Mouse (Mus musculus): ENCODE data around the gene Spred2.
A peak's percentile ranks its signal among the peaks of the same experiment; 100 is the strongest.

Spred2 gene

GRCm38 (mm10) chr11:19925976-19926842 lies 2.0 kb downstream of the Spred2 start:
- DNase-seq, result peak; percentile 43

DNA sequence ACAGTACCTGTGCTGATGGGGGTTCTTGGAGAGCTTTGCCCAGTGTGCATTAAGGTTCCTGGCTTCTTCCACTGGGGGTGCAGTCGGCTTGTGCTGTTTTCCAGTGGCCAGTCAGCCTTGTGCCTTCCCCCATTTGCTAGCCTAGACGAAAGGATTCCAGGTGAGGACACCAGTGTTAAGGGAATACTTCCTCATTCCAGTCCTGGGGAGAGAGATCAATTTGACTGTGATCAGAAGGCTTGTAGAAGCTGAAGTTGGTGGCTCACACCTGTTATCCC lies 2.6 kb downstream of the Spred2 start:
- no peak for DNase-seq

- DNase-seq, result no peak
These were observed 4.5 kb downstream of the Spred2 start for GRCm38 (mm10) chr11:19928633-19929032.

DNA sequence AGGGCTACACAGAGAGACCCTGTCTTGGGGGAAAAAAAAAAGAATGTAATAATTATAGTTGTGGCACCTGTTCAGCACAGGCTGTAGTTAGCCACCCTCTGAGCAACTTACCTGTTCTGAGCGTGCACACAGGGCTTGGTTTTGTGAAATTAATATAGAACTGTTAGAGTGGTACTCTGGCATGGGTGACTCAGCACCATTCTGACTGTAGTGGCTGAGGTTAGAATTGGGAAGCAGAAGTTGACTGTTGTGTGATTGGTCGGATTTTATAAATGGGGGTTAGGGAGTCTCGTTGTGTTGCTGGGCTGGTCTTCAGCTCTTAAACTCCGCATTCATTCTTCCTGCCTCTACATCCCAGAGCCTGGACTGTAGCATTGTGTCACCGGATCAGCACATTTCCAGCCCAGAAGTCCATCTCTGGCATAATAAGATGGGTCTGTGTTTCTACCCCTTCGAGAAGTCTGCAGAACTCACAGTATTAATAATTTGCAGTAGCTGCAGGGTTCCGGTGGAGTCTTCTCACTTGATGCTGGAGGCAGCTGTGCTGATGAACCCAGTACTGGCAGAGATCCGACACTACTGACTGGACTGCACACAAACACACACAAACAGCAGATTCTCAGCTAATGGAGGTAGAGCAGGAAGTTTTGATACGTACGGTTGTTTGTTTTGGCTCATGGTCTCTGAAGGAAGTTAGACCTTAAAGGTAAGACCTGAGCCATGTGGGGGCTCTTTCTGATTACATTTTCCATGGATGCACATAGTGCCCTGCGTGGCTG lies 5.1 kb downstream of the Spred2 start:
- no peak for DNase-seq

DNA sequence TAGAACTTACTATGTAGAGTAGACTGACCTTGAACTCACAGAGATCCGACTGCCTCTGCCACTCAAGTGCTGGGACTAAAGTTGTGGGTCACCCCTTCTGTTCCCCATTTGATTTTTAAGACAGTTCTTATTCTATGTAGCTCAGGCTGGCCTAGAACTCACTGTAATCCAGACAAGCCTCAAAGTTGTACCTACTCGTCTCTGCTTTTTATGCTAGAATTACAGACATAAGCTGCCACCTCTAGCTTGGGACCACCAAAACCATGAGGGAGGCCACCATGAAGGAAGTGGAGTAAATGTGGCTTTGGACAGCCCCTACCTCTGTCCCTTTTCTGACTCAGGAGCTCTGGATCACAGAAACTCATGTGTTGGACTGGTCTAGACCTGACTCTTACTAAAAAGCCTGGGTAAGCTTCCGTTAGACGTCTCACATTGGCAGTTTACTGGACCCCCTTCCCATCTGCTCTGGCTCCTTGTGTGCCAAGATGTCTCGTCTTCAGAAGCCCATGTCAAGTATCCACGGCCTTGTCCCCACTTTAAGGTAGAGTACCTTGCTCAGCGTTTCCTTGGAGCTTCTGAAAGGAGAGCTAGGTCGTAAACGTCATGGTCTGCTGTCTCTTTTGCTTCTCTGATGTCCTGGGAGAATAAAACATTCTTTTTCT lies 7.5 kb downstream of the Spred2 start:
- no peak for DNase-seq

DNA sequence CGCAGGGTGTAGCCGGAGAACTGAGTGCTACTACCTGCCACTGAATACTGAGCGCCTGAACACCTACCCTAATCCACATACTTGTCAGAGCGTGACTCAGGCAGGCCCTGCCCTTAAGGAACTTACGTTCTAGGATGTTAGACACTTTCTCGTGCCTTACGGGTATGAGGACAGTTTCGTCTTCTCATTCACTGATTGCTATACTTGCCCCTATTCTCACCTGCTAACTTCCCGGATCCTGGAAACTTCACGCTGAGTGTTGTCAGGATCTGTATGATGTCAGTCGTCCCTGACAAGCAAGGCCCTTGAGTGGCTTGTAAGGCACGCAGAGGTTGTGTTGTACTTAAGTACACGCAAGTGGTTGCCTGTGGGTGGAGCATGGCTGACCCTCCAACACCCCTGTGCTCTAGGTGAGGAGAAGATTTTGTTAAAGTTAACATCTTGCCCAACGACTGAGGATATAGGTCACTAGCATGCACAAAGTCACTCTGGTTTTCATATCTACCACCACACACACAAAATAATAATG lies 8.9 kb downstream of the Spred2 start:
- no peak for DNase-seq

DNA sequence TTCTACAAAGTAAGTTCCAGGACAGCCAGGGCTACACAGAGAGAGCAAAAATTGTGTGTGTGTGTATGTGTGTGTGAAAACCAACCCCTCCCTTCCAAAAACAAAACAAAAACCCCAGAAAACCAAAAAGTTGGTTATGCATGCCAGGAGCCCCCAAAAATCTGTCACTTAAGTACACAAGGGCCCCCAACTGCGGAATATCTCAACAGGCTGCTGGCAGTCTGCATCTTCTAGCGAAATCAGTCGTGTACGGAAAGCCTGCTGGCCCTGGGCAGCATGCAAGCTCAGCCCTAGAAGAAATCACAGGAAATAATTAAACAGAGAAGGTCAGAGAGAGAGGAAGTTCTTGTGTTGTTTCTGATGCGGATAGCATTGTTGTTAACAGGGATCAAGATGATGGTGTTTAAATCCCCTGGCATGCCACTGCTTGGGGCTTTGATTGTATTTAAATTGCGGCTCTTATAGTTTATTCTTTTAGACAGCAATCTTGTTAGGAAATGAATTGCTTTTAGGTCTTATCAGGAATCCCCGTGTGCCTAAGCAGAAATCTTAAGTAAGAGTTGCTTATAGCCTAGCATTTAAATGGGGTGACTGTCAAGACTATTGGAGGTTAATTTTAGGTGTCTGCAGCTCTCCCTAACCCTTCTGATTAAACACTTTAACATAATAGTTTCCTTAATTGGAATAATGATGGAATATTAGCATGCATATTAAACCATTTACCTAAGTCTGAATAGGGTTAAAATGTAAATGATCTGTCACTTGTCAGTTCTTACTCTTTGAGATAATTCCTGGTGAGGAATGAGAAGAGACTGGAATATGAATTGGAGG lies 11.6 kb downstream of the Spred2 start:
- no peak for DNase-seq

DNA sequence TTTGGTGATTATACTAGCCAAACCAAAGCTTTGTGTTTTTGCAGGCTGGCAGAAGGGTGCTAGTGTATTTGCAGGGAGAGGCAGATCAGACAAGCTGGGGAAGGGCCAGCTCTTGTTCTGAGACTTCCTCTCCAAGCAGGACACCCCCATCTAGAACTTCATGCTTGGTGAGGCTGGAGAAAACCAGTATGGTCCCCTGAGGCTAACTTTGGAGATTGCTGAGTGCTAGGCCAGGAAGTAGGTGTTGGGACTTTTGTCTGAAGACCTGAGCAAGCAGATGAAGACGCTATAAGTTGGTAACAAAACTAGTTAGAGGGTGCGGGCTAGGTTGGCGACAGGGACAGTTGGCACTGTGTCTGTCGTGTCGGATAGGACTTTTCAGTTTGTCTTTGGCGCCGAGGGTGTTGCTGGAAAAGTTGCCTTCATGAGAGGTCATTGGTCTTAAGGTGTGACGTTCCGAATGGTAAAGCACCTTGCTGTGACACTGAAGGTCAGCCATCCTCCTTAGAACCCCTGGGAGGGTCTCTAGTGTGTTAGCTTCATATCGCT lies 14.4 kb downstream of the Spred2 start:
- DNase-seq, result no peak

DNA sequence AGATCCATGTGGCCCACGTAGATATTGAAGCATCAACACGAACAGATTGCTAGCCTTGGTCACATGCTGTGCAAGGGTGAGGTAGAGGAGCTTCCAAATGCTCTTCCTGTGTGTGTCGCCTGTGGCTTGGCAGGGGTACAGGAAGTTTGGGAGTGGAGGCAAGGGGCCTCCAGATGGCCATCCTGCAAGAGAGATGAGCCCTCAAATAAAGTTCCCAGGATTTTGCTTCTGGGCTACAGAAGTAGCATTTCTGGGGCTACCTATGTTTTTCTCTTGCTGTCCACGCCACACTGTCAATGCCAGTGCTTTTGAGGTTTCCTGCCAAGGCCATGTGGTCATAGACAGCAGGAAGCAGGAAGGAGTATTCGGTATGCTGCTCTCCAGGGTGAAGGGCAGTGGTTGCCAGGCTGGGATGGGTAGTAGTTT lies 15.1 kb downstream of the Spred2 start:
- no peak for DNase-seq

DNA sequence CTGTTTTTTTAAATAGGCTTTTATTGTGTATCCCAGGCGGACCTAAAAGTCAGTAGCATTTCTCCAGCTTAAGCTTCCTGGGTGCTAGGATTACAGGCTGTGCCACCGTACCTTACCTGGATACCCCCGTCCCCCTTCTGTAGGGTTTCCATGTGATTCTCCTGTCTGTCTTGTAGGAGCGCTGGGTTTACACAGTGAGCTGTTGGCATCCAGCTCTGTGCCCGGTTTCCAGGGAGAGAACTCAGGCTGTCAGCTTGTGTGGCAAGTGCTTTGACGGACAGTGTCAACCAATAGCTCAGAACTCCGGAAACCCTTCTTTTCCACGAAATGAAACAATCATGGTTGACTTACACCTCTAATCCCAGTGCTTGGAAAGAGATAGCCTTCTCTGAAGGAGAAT lies 15.7 kb downstream of the Spred2 start:
- DNase-seq, result no peak

DNA sequence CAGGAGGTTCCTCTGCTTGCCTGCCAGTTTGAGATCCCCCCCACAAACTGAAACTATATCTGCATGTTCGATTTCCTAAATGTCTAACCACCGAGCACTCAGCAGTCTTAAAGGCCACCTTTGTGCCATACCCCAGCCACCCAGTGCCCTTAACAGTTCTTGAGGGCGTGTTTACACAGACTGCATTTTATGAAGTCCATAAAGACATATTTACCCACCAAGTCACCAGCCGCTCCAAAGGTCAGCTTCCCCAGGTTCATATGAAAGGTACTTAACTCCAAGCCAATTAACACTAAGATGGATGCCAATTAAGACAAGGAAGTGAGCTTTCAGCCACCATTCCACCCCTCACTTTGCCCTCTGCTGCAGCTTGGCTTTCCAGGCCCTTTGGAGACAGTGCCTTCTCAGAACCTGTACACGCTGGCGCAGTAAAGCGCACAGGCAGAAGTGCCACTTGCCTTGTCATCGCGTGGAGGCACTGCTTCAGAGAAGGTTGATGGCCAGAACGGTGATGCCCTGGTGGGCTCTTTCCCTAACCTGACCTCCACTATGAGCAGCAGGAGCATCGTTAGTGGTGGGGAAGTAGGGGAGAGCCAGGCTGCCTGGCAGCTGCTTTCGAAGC lies 17.1 kb downstream of the Spred2 start:
- DNase-seq, result no peak

DNA sequence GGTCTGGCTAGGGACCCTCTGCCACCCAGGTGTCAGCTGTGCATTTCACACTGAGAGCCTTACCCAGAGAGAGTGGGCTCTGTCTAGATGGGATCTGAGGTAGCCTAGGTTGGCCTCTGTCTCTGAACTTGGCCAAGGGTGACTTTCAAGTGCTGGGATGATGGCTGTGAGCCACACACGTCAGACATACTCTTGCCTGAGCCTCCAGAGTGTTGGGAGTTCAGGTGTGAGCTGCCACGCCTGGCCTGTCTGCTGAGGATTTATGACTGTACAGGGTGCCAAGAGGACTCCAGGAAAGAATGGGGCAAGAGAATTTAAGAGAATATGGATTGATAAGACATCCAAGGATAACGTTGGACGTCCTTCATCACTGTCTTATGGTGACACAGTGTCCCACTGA lies 17.8 kb downstream of the Spred2 start:
- no peak for DNase-seq

GRCm38 (mm10) chr11:19943753-19944152 lies 19.6 kb downstream of the Spred2 start:
- DNase-seq, result no peak

DNA sequence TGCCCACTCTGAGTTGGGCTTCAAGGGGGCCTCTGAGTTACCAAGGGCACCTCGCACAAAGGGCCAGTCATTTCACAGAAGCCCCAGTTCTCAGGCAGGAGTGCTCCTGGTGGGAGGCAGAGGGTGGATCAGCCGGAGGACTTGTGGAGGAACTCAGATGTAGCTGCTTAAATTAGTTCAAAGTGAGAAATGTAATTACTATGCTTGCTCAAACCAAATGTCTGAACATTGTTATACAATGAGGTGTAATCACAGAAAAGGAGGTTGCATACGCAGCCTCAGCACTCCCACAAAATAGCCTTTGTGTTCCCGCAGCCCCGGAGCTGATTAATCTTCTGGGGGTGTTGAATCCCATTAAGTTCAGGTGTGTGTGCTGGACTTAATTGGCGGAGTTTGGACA lies 20.5 kb downstream of the Spred2 start:
- DNase-seq, result peak; percentile 70

- DNase-seq, result no peak
These were observed 22.5 kb downstream of the Spred2 start for GRCm38 (mm10) chr11:19946721-19947120.

DNA sequence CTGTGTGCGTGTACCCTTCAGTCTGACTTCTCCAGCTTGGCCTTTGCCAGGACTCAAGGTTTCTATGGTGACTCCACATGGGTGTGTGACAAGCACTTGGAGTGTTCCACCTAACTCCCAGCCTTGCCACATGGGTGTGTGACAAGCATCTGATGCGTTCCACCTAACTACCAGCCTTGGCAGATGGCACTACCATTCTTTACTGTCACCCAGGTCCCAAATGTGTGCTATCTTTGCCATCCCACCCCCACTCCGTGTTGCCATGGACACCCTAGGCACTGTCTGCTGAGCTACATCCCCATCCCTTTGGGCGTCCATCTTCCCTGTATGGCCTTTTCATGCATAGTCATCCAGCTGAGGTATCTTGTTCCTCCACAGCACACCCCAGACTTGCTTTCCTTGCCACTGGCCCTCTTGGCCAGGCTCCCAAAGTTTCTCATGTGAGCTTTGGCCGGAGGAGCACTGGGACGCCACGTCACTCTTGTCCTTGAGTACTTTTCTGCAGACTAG lies 23.5 kb downstream of the Spred2 start:
- peak; percentile 59 for DNase-seq

DNA sequence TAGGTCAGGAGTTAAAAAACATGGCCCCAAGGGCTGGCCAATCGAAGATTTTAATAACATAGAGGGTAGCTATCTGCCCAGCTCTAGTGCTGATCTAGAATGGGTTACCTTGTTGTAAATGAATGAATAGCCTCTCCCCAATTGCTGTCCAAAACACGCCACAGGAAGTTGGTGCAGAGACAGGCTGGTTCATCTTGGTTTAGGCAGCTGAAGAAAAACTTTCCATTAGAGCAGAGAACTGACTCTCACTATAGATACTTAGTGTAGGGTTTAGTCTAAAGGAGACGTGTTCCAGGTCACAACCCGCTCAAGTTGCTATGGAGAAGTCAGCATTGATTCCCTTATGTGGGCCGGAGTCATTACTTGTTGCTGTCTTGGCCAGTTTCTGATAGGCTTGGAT lies 25.6 kb downstream of the Spred2 start:
- DNase-seq, result no peak

GRCm38 (mm10) chr11:19950169-19950568 lies 26.0 kb downstream of the Spred2 start:
- no peak for DNase-seq

DNA sequence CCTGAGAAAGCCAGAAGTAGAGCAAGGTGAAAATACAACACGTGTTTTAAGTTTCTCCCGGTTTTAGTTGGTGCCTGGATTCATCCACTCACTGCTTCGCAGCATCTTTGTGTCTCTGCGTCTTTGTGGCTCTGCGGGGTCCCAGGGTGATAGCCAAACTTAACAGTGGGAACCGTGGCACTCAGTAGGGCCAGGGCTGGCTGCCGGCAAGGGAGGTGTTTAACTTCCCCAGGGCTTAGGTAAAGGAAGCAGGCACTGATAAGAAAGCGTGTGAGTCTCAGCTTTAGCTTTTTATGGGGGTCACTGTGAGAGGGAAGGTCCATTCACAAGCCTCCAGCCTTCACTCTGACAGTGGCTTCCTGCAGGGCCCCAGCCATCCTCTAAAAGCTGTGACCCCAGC lies 28.8 kb downstream of the Spred2 start:
- DNase-seq, result no peak

DNA sequence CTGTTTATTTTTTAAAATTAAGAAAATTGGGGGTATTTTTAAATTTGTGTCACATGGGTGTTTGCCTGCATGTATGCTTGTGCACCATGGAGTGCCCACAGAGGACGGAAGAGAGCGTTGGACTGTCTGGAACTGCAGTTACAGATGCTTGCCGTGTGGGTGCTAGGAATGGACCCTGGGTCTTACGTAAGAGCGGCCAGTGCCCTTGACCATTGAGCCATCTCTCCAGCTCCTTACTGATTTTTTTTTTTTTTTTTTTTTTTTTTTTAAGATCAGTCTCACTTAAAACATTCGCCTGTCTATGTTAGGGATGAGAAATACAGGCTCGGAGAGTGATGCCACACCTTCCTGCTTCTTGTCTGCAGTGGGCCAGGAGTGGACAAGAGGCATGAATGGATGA lies 29.7 kb downstream of the Spred2 start:
- DNase-seq, result no peak

GRCm38 (mm10) chr11:19955069-19955468 lies 30.9 kb downstream of the Spred2 start:
- no peak for DNase-seq

DNA sequence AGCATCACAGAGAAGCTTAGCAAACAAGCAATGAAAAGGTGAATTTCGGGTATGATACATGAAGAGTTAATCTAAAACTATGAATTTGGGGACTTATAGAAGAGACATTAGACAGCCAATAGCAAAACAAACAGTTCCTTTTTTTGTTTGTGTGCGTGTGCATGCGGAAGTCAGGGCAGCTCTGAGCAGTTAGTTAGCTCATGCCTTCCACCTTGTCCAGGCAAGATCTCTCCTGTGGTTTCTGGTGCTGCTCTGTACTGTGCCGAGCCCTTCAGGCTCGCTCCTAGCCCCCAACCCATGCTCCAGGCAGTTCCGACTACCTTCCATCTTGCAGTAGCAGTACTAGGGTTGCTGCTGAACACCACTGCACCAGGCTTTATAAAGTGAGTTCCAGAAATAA lies 31.5 kb downstream of the Spred2 start:
- no peak for DNase-seq
